In genomic region chr2:119327942-119328526, GRCm38 (mm10) we compare ENCODE assay signal across 7 mouse cellular contexts. TPM values are rescaled to one million over a fixed set of nuclear protein-coding genes. Genes with fewer than 3 reads are reported as not detected.
A peak's percentile ranks its signal among the peaks of the same experiment; 100 is the strongest.
DNase-seq lines count a peak whose midpoint lies in the region; ATAC-seq lines count a peak whose summit lies in the region.

No protein-coding gene starts in this region.

- H3K27ac ChIP-seq in lung, embryonic 15.5 days: peak overlapping the region; percentile 81
- H3K27ac ChIP-seq in heart, embryonic 14.5 days (replicated peaks in 1 of 2; ENCODE audit: control insufficient read depth in 1 of 2, insufficient read depth in 1 of 2, low read depth in 2 of 2, low read length in 2 of 2): peak overlapping the region; percentile 20 to 63
- H3K27ac ChIP-seq in limb, embryonic 13.5 days: no peak overlapping the region
- H3K27ac ChIP-seq in stomach, embryonic 16.5 days (ENCODE audit: low read length): 0 out of 2 replicates have a peak overlapping the region, but pooled peaks have one; percentile 4

- peak overlapping the region; percentile 93 for H3K4me2 ChIP-seq in lung, embryonic 15.5 days
- H3K4me2 ChIP-seq in heart, embryonic 14.5 days (ENCODE audit: low read length): peak overlapping the region; percentile 97
- H3K4me2 ChIP-seq in limb, embryonic 13.5 days (replicated peaks): peak overlapping the region; percentile 15; the same call in 1 of the 2 replicates
- H3K4me2 ChIP-seq in stomach, embryonic 16.5 days (ENCODE audit: low read depth, low read length): peak overlapping the region; percentile 89

- H3K9ac ChIP-seq in lung, embryonic 15.5 days: peak overlapping the region; percentile 44; the same call in 1 of the 2 replicates
- H3K9ac ChIP-seq in heart, embryonic 14.5 days (ENCODE audit: low read length): peak overlapping the region; percentile 75
- H3K9ac ChIP-seq in limb, embryonic 13.5 days: no peak overlapping the region
- 0 out of 2 replicates have a peak overlapping the region, but pooled peaks have one; percentile 26 for H3K9ac ChIP-seq in stomach, embryonic 16.5 days (ENCODE audit: low read length)

- WGBS in lung, embryonic 15.5 days: 23% methylated on average over 11 of the region's 11 CpGs
- 22% methylated on average over 11 of the region's 11 CpGs for WGBS in heart, embryonic 14.5 days
- WGBS in limb, embryonic 13.5 days: 21% methylated on average over 11 of the region's 11 CpGs
- WGBS in stomach, embryonic 16.5 days: 43% methylated on average over 11 of the region's 11 CpGs

- peaks cover 71% of the 10 kb centered on the region for H3K4me1 ChIP-seq in lung, embryonic 15.5 days
- peaks cover 8 to 35% of the 10 kb centered on the region in 2 experiments for H3K4me1 ChIP-seq in heart, embryonic 14.5 days (ENCODE audit: control insufficient read depth in 2 of 2, insufficient read depth in 2 of 2, low read length in 2 of 2)
- peaks cover 38% of the 10 kb centered on the region for H3K4me1 ChIP-seq in limb, embryonic 13.5 days
- peaks cover 31% of the 10 kb centered on the region for H3K4me1 ChIP-seq in stomach, embryonic 16.5 days (ENCODE audit: control insufficient read depth, insufficient read depth, low read length)

- DNase-seq in lung, adult 18-20 months: no peak
- no peak for DNase-seq in embryo, embryonic 9.5 days (ENCODE audit: extremely low spot score)

- H3K36me3 ChIP-seq in lung, embryonic 15.5 days: no peaks in the 10 kb centered on the region
- 0 out of 2 replicates have a peak, but pooled peaks cover 3% of the 10 kb centered on the region for H3K36me3 ChIP-seq in heart, embryonic 14.5 days (ENCODE audit: control insufficient read depth, insufficient read depth, low read length)
- no peaks in the 10 kb centered on the region for H3K36me3 ChIP-seq in limb, embryonic 13.5 days
- H3K36me3 ChIP-seq in stomach, embryonic 16.5 days (ENCODE audit: control insufficient read depth, insufficient read depth, low read length): no peaks in the 10 kb centered on the region

- H3K27me3 ChIP-seq in lung, embryonic 15.5 days: peaks cover 73% of the 10 kb centered on the region
- peaks cover 85% of the 10 kb centered on the region for H3K27me3 ChIP-seq in heart, embryonic 14.5 days (ENCODE audit: control insufficient read depth, insufficient read depth, low read length)
- H3K27me3 ChIP-seq in limb, embryonic 13.5 days: peaks cover 95% of the 10 kb centered on the region
- peaks cover 38% of the 10 kb centered on the region for H3K27me3 ChIP-seq in stomach, embryonic 16.5 days (ENCODE audit: control insufficient read depth, insufficient read depth, low read length)

- H3K4me3 ChIP-seq in lung, embryonic 15.5 days: peak overlapping the region; percentile 54
- H3K4me3 ChIP-seq in heart, embryonic 14.5 days (ENCODE audit: control insufficient read depth in 1 of 2, insufficient read depth in 1 of 2, low read depth in 1 of 2, low read length in 2 of 2): peak overlapping the region; percentile 60 to 66
- H3K4me3 ChIP-seq in limb, embryonic 13.5 days: peak overlapping the region; percentile 51
- peak overlapping the region; percentile 59 for H3K4me3 ChIP-seq in stomach, embryonic 16.5 days (replicated peaks; ENCODE audit: low read length)

- no peak for ATAC-seq in lung, embryonic 15.5 days (ENCODE audit: borderline replicate concordance, extremely low read depth, low FRiP score, low TSS enrichment)
- no peak for ATAC-seq in heart, embryonic 14.5 days (ENCODE audit: insufficient number of reproducible peaks, insufficient read depth, low FRiP score, low read depth)
- ATAC-seq in limb, embryonic 13.5 days (ENCODE audit: low FRiP score, low read depth): no peak
- ATAC-seq in stomach, embryonic 16.5 days (ENCODE audit: insufficient read depth, low FRiP score): no peak
- no peak for ATAC-seq in inflammation-experienced regulatory T-cells, adult 6 months

- H3K9me3 ChIP-seq in lung, embryonic 15.5 days: no peaks in the 10 kb centered on the region
- H3K9me3 ChIP-seq in heart, embryonic 14.5 days (ENCODE audit: control insufficient read depth, low read length): no peaks in the 10 kb centered on the region
- H3K9me3 ChIP-seq in limb, embryonic 13.5 days: no peaks in the 10 kb centered on the region
- no peaks in the 10 kb centered on the region for H3K9me3 ChIP-seq in stomach, embryonic 16.5 days (replicated peaks; ENCODE audit: control insufficient read depth, low read length)

RNA-seq across cellular contexts. Expression of gene Dll4, which starts 2.5 kb away (rescaled TPM):
- 13.6 and 14.7 TPM in 2 replicates for polyA plus RNA-seq in lung, embryonic 15.5 days (2015; fragmentation: Nextera tagmentation; extraction: Ambion mirVana)
- 6.9 and 8.8 TPM in 2 replicates for polyA plus RNA-seq in heart, embryonic 14.5 days (2014; fragmentation: Nextera tagmentation; extraction: Ambion mirVana)
- polyA plus RNA-seq in limb, embryonic 13.5 days (2015; fragmentation: Nextera tagmentation; extraction: Ambion mirVana): 5.4 TPM in 2 replicates
- polyA plus RNA-seq in stomach, embryonic 16.5 days (2015; fragmentation: Nextera tagmentation; extraction: Ambion mirVana): 6.8 and 8.2 TPM in 2 replicates
- polyA plus RNA-seq in inflammation-experienced regulatory T-cells, adult 6 months (2017; shearing (Covaris generic)): not detected

RNA-seq across cellular contexts. Expression of gene Chac1, which starts 23.0 kb away (rescaled TPM):
- polyA plus RNA-seq in lung, embryonic 15.5 days (2015; fragmentation: Nextera tagmentation; extraction: Ambion mirVana): 0.59 and 1.1 TPM in 2 replicates
- polyA plus RNA-seq in heart, embryonic 14.5 days (2014; fragmentation: Nextera tagmentation; extraction: Ambion mirVana): 0.32 and 0.67 TPM in 2 replicates
- 0.70 and 1.0 TPM in 2 replicates for polyA plus RNA-seq in limb, embryonic 13.5 days (2015; fragmentation: Nextera tagmentation; extraction: Ambion mirVana)
- polyA plus RNA-seq in stomach, embryonic 16.5 days (2015; fragmentation: Nextera tagmentation; extraction: Ambion mirVana): 1.5 and 2.4 TPM in 2 replicates
- not detected for polyA plus RNA-seq in inflammation-experienced regulatory T-cells, adult 6 months (2017; shearing (Covaris generic))

RNA-seq across cellular contexts. Expression of gene Vps18, which starts 39.5 kb away (rescaled TPM):
- polyA plus RNA-seq in lung, embryonic 15.5 days (2015; fragmentation: Nextera tagmentation; extraction: Ambion mirVana): 18.3 and 19.1 TPM in 2 replicates
- 7.8 and 8.7 TPM in 2 replicates for polyA plus RNA-seq in heart, embryonic 14.5 days (2014; fragmentation: Nextera tagmentation; extraction: Ambion mirVana)
- polyA plus RNA-seq in limb, embryonic 13.5 days (2015; fragmentation: Nextera tagmentation; extraction: Ambion mirVana): 21.0 and 21.5 TPM in 2 replicates
- 17.5 and 19.8 TPM in 2 replicates for polyA plus RNA-seq in stomach, embryonic 16.5 days (2015; fragmentation: Nextera tagmentation; extraction: Ambion mirVana)
- polyA plus RNA-seq in inflammation-experienced regulatory T-cells, adult 6 months (2017; shearing (Covaris generic)): 1 to 10 TPM; 5.5 to 6.1 (median 5.9) TPM

RNA-seq across cellular contexts. Expression of gene Rhov, which starts 57.0 kb away (rescaled TPM):
- polyA plus RNA-seq in lung, embryonic 15.5 days (2015; fragmentation: Nextera tagmentation; extraction: Ambion mirVana): 1.3 and 1.6 TPM in 2 replicates
- polyA plus RNA-seq in heart, embryonic 14.5 days (2014; fragmentation: Nextera tagmentation; extraction: Ambion mirVana): 0.19 TPM in 1 of 2 replicates, not detected in the other
- polyA plus RNA-seq in limb, embryonic 13.5 days (2015; fragmentation: Nextera tagmentation; extraction: Ambion mirVana): 11.1 and 11.5 TPM in 2 replicates
- 30.2 and 34.5 TPM in 2 replicates for polyA plus RNA-seq in stomach, embryonic 16.5 days (2015; fragmentation: Nextera tagmentation; extraction: Ambion mirVana)
- polyA plus RNA-seq in inflammation-experienced regulatory T-cells, adult 6 months (2017; shearing (Covaris generic)): under 1 TPM in 1 of 3 experiments, not detected in 2; 0.57 TPM

Comparison
In these comparisons a context has a peak if more than half of its experiments do, and no peak if none do; other contexts are left out.
1. H3K4me2 ChIP-seq: peak in every context shown above with its lines; median percentile 97 in heart, embryonic 14.5 days; 93 in lung, embryonic 15.5 days; 89 in stomach, embryonic 16.5 days; 15 in limb, embryonic 13.5 days.